Mouse (Mus musculus) cerebellum, adult 9-11 months (tissue): ENCODE data around the gene Isg15.
"Not testable (repeated sequence)": the region's sequence is repeated elsewhere in the genome, so short reads cannot be mapped to it uniquely, and the experiment has no call there.

Source experiments
- DNase-seq: peaks from one replicate; pipeline ENCODE4 v3.0.0; 2022

Isg15 gene

DNA sequence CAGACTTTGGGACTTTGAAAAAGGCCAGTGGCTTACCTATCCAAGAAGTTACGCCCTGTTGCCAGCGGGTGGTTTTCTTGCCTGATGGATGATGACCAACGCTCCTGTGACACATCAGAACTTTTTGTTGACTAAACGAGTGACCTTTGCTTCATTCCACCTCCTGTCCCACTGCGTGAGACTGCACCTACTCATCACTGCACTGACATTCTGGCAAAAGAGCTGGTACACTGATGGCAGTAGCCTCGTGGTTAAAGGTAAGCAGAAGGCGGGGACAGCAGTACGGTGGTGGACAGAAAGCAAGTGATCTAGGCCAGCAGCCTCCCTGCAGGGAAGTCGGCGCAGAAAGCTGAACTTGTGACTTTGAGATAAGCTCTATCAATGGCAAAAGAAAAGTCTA lies 49.7 kb downstream of the Isg15 start:
- DNase-seq: not testable (repeated sequence)
